Mouse (Mus musculus) kidney, adult 2 months (tissue): Measurements from ENCODE around the gene Prss50. TPM values are rescaled to one million over a fixed set of nuclear protein-coding genes. Genes with fewer than 3 reads are reported as not detected.
A peak's percentile ranks its signal among the peaks of the same experiment; 100 is the strongest.

Source experiments
- DNase-seq: peaks from one replicate; pipeline ENCODE4 v3.0.0; 2021
- H3K27ac ChIP-seq: fragments of 200-500 bp; 2 replicates; pipeline ENCODE4 v1.5.1; 2012; ENCODE audit warnings: low read depth, low read length, control low read depth, inconsistent platforms; ENCODE audit not compliant: insufficient read depth
- H3K27me3 ChIP-seq: fragments of 200-500 bp; replicated peaks from 2 replicates; pipeline ENCODE4 v1.6.1; 2012; ENCODE audit warnings: mild to moderate bottlenecking, moderate library complexity, low read length, inconsistent platforms; ENCODE audit not compliant: control insufficient read depth, insufficient read depth
- H3K36me3 ChIP-seq: fragments of 200-500 bp; 2 replicates; pipeline ENCODE4 v1.6.1; 2012; ENCODE audit warnings: mild to moderate bottlenecking, moderate library complexity, low read length, inconsistent platforms; ENCODE audit not compliant: control insufficient read depth, insufficient read depth
- H3K4me1 ChIP-seq: fragments of 200-500 bp; 2 replicates; pipeline ENCODE4 v1.6.1; 2011; ENCODE audit warnings: low read length; ENCODE audit not compliant: control insufficient read depth, insufficient read depth
- H3K4me3 ChIP-seq: fragments of 200-500 bp; 2 replicates; pipeline ENCODE4 v1.5.1; 2011; ENCODE audit warnings: mild to moderate bottlenecking, low read depth, low read length, control low read depth; ENCODE audit not compliant: insufficient read depth
- CTCF ChIP-seq: fragments of 200-500 bp; conservative IDR thresholded peaks from 2 replicates; pipeline ENCODE4 v1.5.1; 2011; ENCODE audit warnings: low read depth, mild to moderate bottlenecking, control low read depth, low read length, moderate library complexity, mixed read lengths; ENCODE audit not compliant: insufficient read depth, insufficient read length
- POLR2A ChIP-seq: fragments of 200-500 bp; IDR thresholded peaks from one replicate; pipeline ENCODE4 v1.6.1; 2011; ENCODE audit warnings: low read depth, low read length, control low read depth
- WGBS: fragments of 180-500 bp; shearing (Covaris S2); methylation state at CpG from one replicate; pipeline ENCODE4 v1.1.7; 2018; 5-methylcytosine and 5-hydroxymethylcytosine counted together
- polyA plus RNA-seq: library from polyadenylated mRNA; depleted of rRNA; stranded (reverse); fragments of >200 nt; gene quantifications from 2 replicates; pipeline ENCODE4 v1.2.3, GENCODE M21; 2012

Prss50 gene
- polyA plus RNA-seq, 1 experiment, result not detected

- 79% methylated on average over 7 of the region's 7 CpGs for WGBS
- Histone ChIP-seq H3K4me1 (no peaks in the 10 kb centered on the region), H3K4me3 (no peak overlapping the region), H3K36me3 (no peaks in the 10 kb centered on the region), H3K27ac (no peak overlapping the region), H3K27me3 (no peaks in the 10 kb centered on the region)
- no peak for DNase-seq
- TF ChIP-seq CTCF, result no peak
- TF ChIP-seq POLR2A, result no peak
These were observed 8.6 kb upstream of the Prss50 start for GRCm38 (mm10) chr9:110849162-110849561.

DNA sequence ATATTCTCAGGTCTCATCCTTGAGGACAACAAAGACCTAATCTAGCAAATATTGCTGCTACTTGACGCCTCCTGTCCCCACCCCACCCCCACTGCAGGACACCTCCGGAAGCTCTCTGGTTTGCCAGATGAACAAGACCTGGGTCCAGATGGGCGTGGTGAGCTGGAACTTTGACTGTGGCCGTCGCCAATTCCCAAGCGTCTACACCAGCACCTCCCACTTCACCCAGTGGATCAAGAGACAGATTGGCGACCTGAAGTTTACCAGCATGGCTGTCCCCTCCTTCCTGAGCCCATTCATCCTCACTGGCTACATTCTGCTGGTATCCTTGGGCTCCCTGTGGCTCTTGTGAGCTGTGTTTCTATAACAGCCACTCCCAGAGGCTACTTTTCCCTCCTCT, 1.9 kb upstream of the Prss50 start:
- Histone ChIP-seq H3K4me3 (no peak overlapping the region), H3K27me3 (no peaks in the 10 kb centered on the region), H3K4me1 (no peaks in the 10 kb centered on the region), H3K27ac (no peak overlapping the region), H3K36me3 (no peaks in the 10 kb centered on the region)
- no peak for DNase-seq
- WGBS, result 81% methylated on average over 7 of the region's 7 CpGs
- TF ChIP-seq CTCF, result no peak
- no peak for TF ChIP-seq POLR2A

- Histone ChIP-seq H3K27me3 (no peaks in the 10 kb centered on the region), H3K27ac (no peak overlapping the region), H3K4me3 (no peak overlapping the region), H3K36me3 (no peaks in the 10 kb centered on the region), H3K4me1 (no peaks in the 10 kb centered on the region)
- WGBS, result 31% methylated on average over 4 of the region's 4 CpGs
- peak; percentile 47 for DNase-seq
- TF ChIP-seq POLR2A (no peak), CTCF (no peak)
These were observed 847 bp upstream of the Prss50 start for GRCm38 (mm10) chr9:110856920-110857319.

DNA sequence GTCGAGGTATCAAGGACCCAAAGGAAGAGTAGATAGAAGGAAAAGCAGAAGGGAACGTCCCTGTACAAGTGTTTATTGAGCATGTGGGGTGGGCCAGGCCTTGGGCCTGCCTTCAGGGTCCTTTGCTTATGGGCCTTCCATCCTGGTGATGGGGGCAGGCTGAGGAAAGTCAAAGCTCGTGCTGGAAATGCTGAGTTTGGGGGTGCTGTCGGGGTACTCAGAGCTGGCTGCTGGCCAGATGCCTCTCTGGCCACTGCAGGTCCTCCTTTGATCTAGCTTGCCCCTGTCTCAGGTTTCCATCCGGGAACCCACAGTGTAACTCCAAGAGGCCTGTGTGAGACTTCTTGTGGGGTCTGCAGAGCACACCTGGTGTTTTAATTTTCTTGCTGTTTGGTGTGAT, 756 bp downstream of the Prss50 start:
- Histone ChIP-seq H3K27ac (no peak overlapping the region), H3K4me1 (no peaks in the 10 kb centered on the region), H3K4me3 (no peak overlapping the region), H3K27me3 (no peaks in the 10 kb centered on the region), H3K36me3 (no peaks in the 10 kb centered on the region)
- 75% methylated on average over 5 of the region's 5 CpGs for WGBS
- no peak for DNase-seq
- TF ChIP-seq POLR2A (no peak), CTCF (no peak)

GRCm38 (mm10) chr9:110858967-110859596, 1.3 kb downstream of the Prss50 start:
- TF ChIP-seq POLR2A, result no peak
- TF ChIP-seq CTCF, result no peak
- no peaks in the 10 kb centered on the region for H3K4me1 ChIP-seq
- DNase-seq, result no peak
- no peaks in the 10 kb centered on the region for H3K27me3 ChIP-seq
- WGBS, result 90% methylated on average over 5 of the region's 5 CpGs
- H3K27ac ChIP-seq, result no peak overlapping the region
- H3K4me3 ChIP-seq, result no peak overlapping the region
- no peaks in the 10 kb centered on the region for H3K36me3 ChIP-seq

DNA sequence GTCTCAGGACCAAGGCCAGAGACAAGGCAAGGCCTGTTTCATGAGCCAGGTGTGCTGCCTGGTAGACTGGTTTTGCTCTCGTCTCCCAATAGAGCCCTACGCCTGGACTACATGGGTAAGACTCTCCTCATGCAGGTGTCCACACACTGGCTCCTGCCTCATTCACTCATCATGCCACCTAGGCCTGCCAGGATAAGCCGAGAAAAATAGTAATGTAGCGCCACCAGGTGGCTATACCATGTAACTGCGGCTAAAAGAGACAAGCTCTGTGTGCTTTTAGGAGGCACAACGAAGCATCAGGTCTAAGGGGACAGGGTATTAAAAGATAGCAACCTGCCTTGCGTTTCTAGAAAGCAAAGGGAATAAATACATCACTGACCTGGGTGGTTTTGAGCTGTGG, 13.3 kb downstream of the Prss50 start:
- peak; percentile 69 for DNase-seq
- 30% methylated on average over 7 of the region's 7 CpGs for WGBS
- Histone ChIP-seq H3K27me3 (no peaks in the 10 kb centered on the region), H3K27ac (no peak overlapping the region), H3K4me3 (no peak overlapping the region), H3K4me1 (no peaks in the 10 kb centered on the region; the same call in 1 of the 2 replicates), H3K36me3 (no peaks in the 10 kb centered on the region; the same call in 1 of the 2 replicates)
- TF ChIP-seq POLR2A, result no peak
- TF ChIP-seq CTCF, result peak; percentile 87

- DNase-seq, result peak; percentile 77
- TF ChIP-seq POLR2A (no peak), CTCF (no peak)
- whole genome bisulfite sequencing, result 33% methylated on average over 40 of the region's 40 CpGs
- no peak overlapping the region for H3K27ac ChIP-seq
- H3K36me3 ChIP-seq, result no peaks in the 10 kb centered on the region
- H3K4me3 ChIP-seq, result no peak overlapping the region
- H3K4me1 ChIP-seq, result peaks cover 19% of the 10 kb centered on the region
- H3K27me3 ChIP-seq, result no peaks in the 10 kb centered on the region
These were observed 16.2 kb downstream of the Prss50 start for GRCm38 (mm10) chr9:110873681-110874659.
